Mouse (Mus musculus): ENCODE results near the gene Rprd1b. TPM values are rescaled to one million over a fixed set of nuclear protein-coding genes. Genes with fewer than 3 reads are reported as not detected.

Rprd1b gene
- polyA plus RNA-seq, 1 experiment, result 11.4 TPM

DNA sequence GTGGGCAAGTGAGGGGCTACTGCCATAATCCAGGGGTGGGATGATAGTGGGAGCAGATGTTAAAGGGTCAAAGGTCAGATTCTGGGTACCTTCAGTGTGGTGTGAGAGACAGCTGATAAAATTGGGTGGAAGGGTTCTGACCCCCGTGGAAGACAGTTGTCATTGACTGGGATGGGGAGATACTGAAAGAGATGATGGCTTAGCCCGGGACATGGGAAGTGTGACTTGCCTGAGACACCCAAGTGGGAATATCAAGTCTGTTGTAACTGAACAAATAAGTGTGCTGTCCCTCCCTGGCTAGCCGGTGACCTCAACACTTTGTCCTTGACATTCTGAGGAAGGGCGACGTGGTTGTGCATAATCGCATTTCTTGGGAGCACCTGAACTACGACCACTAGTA, 141.5 kb downstream of the Rprd1b start:
- TF ChIP-seq MYOD1 (IDR thresholded peaks at IDR 0.05; ENCODE audit: control insufficient read depth, insufficient read length, low read depth) (no peak), MAX (IDR thresholded peaks at IDR 0.05) (no peak), FOSL1 (IDR thresholded peaks at IDR 0.05; ENCODE audit: insufficient read depth, low read length, poor library complexity, severe bottlenecking) (no peak), USF1 (IDR thresholded peaks at IDR 0.05; ENCODE audit: low read depth) (no peak), MYOG (IDR thresholded peaks at IDR 0.05; ENCODE audit: control insufficient read depth, extremely low read depth, insufficient read length) (no peak), CEBPB (IDR thresholded peaks at IDR 0.05; ENCODE audit: low read depth) (no peak), CTCF (IDR thresholded peaks at IDR 0.05; ENCODE audit: control insufficient read depth, insufficient read depth, insufficient read length) (no peak)
- no peak overlapping the region for H3K4me3 ChIP-seq (ENCODE audit: insufficient read depth, poor library complexity, severe bottlenecking)
- no peaks in the 10 kb centered on the region for H3K79me2 ChIP-seq (ENCODE audit: control insufficient read depth, insufficient read depth)
- no peaks in the 10 kb centered on the region for H3K27me3 ChIP-seq (ENCODE audit: control insufficient read depth, insufficient read depth, insufficient read length)
- H3K79me3 ChIP-seq (ENCODE audit: low read depth), result no peaks in the 10 kb centered on the region
- H3K36me3 ChIP-seq (ENCODE audit: control insufficient read depth, insufficient read depth), result no peaks in the 10 kb centered on the region
- no peak overlapping the region for H3ac ChIP-seq (ENCODE audit: control insufficient read depth, insufficient read length, low read depth)

DNA sequence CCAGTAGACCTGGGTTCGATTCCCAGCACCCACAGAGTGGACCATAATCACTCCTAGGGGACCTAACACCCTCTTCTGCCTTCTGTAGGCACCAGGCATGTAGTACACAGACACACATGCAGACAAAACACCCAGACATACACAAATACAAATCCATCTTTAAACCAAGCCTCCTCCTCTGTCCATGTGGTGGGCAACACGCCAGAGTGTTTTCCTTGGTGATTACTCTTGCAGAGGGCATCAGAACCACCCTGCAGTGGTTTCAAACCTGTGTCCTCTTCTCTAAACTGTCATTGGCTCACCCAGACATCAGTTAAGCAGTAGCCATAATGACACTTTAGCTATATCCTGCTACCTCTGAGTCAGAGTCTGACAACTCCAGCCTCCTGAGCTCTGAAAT, 142.1 kb downstream of the Rprd1b start:
- H3K36me3 ChIP-seq (ENCODE audit: control insufficient read depth, insufficient read depth), result no peaks in the 10 kb centered on the region
- TF ChIP-seq FOSL1 (IDR thresholded peaks at IDR 0.05; ENCODE audit: insufficient read depth, low read length, poor library complexity, severe bottlenecking) (no peak), MAX (IDR thresholded peaks at IDR 0.05) (no peak), MYOD1 (IDR thresholded peaks at IDR 0.05; ENCODE audit: control insufficient read depth, insufficient read length, low read depth) (no peak), CEBPB (IDR thresholded peaks at IDR 0.05; ENCODE audit: low read depth) (no peak), MYOG (IDR thresholded peaks at IDR 0.05; ENCODE audit: control insufficient read depth, extremely low read depth, insufficient read length) (no peak), CTCF (IDR thresholded peaks at IDR 0.05; ENCODE audit: control insufficient read depth, insufficient read depth, insufficient read length) (no peak), USF1 (IDR thresholded peaks at IDR 0.05; ENCODE audit: low read depth) (no peak)
- no peak overlapping the region for H3K4me3 ChIP-seq (ENCODE audit: insufficient read depth, poor library complexity, severe bottlenecking)
- H3ac ChIP-seq (ENCODE audit: control insufficient read depth, insufficient read length, low read depth), result no peak overlapping the region
- no peaks in the 10 kb centered on the region for H3K79me3 ChIP-seq (ENCODE audit: low read depth)
- no peaks in the 10 kb centered on the region for H3K79me2 ChIP-seq (ENCODE audit: control insufficient read depth, insufficient read depth)
- H3K27me3 ChIP-seq (ENCODE audit: control insufficient read depth, insufficient read depth, insufficient read length), result no peaks in the 10 kb centered on the region

DNA sequence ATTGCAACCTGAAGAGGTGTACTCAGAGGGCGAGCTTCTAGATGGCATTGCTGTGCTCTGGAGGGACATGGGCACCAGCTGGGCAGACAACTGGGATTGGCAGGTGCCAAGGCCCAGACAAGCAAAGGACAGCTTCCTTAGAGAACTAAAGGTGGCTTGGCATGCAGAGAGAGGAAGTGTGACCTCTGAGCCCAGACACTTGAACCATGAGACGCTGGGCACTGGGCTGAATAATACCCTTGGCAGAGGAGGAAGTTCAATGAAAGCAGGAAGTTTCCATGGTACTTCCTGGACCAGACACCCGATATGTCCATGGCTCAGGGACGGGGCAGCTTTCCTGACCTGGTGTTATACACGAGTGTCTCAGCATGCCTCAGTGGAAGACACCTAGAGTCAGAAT, 146.1 kb downstream of the Rprd1b start:
- Histone ChIP-seq H3K79me3 (ENCODE audit: low read depth) (no peaks in the 10 kb centered on the region), H3K36me3 (ENCODE audit: control insufficient read depth, insufficient read depth) (no peaks in the 10 kb centered on the region), H3K79me2 (ENCODE audit: control insufficient read depth, insufficient read depth) (no peaks in the 10 kb centered on the region), H3K4me3 (ENCODE audit: insufficient read depth, poor library complexity, severe bottlenecking) (no peak overlapping the region), H3ac (ENCODE audit: control insufficient read depth, insufficient read length, low read depth) (no peak overlapping the region), H3K27me3 (ENCODE audit: control insufficient read depth, insufficient read depth, insufficient read length) (no peaks in the 10 kb centered on the region)
- no peak for TF ChIP-seq MAX (IDR thresholded peaks at IDR 0.05)
- no peak for TF ChIP-seq MYOD1 (IDR thresholded peaks at IDR 0.05; ENCODE audit: control insufficient read depth, insufficient read length, low read depth)
- TF ChIP-seq USF1 (IDR thresholded peaks at IDR 0.05; ENCODE audit: low read depth), result no peak
- no peak for TF ChIP-seq CEBPB (IDR thresholded peaks at IDR 0.05; ENCODE audit: low read depth)
- no peak for TF ChIP-seq FOSL1 (IDR thresholded peaks at IDR 0.05; ENCODE audit: insufficient read depth, low read length, poor library complexity, severe bottlenecking)
- no peak for TF ChIP-seq CTCF (IDR thresholded peaks at IDR 0.05; ENCODE audit: control insufficient read depth, insufficient read depth, insufficient read length)
- TF ChIP-seq MYOG (IDR thresholded peaks at IDR 0.05; ENCODE audit: control insufficient read depth, extremely low read depth, insufficient read length), result no peak

DNA sequence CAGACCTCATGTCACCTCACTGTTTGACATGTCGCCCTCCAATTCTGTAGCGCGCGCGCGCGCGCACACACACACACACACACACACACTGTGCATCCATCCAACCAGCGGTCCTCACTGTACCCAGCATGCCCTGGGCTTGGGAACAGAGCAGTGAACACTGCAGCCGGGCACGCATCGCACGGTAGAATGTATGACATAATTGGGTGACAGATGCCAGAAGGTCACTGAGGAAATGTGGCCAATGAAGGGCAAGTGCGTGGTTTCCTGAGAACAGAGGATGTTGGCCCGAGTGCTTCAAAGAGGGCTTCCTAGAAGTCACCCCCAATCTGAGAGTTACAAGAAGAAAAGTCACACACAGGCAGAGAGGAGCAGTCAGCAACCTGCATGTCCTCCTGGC, 146.7 kb downstream of the Rprd1b start:
- H3K27me3 ChIP-seq (ENCODE audit: control insufficient read depth, insufficient read depth, insufficient read length), result no peaks in the 10 kb centered on the region
- no peak overlapping the region for H3ac ChIP-seq (ENCODE audit: control insufficient read depth, insufficient read length, low read depth)
- TF ChIP-seq USF1 (IDR thresholded peaks at IDR 0.05; ENCODE audit: low read depth) (no peak), MYOD1 (IDR thresholded peaks at IDR 0.05; ENCODE audit: control insufficient read depth, insufficient read length, low read depth) (no peak), CTCF (IDR thresholded peaks at IDR 0.05; ENCODE audit: control insufficient read depth, insufficient read depth, insufficient read length) (no peak), FOSL1 (IDR thresholded peaks at IDR 0.05; ENCODE audit: insufficient read depth, low read length, poor library complexity, severe bottlenecking) (no peak), MYOG (IDR thresholded peaks at IDR 0.05; ENCODE audit: control insufficient read depth, extremely low read depth, insufficient read length) (no peak), CEBPB (IDR thresholded peaks at IDR 0.05; ENCODE audit: low read depth) (no peak), MAX (IDR thresholded peaks at IDR 0.05) (no peak)
- no peak overlapping the region for H3K4me3 ChIP-seq (ENCODE audit: insufficient read depth, poor library complexity, severe bottlenecking)
- H3K36me3 ChIP-seq (ENCODE audit: control insufficient read depth, insufficient read depth), result no peaks in the 10 kb centered on the region
- no peaks in the 10 kb centered on the region for H3K79me2 ChIP-seq (ENCODE audit: control insufficient read depth, insufficient read depth)
- H3K79me3 ChIP-seq (ENCODE audit: low read depth), result no peaks in the 10 kb centered on the region

DNA sequence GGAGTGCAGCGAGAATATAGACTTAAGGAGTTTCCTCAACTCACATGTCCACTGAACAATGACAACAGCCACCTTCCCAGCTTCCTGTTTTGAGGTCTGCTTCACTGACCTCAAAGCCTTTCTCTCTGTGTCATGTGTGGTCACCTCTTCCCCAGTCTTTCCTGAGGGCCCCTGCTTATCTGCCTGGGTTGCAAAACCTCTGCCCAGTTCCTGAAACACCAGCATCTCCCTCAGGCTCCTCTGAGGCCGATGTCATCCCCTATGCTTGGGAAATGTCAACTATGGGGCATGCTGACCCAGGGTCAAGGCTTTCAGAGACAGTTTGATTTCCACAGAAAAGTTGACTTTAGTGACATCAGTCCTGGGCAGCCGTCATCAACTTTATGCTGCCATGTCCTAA, 147.1 kb downstream of the Rprd1b start:
- H3K4me3 ChIP-seq (ENCODE audit: insufficient read depth, poor library complexity, severe bottlenecking), result no peak overlapping the region
- no peaks in the 10 kb centered on the region for H3K79me2 ChIP-seq (ENCODE audit: control insufficient read depth, insufficient read depth)
- no peak for TF ChIP-seq USF1 (IDR thresholded peaks at IDR 0.05; ENCODE audit: low read depth)
- TF ChIP-seq MAX (IDR thresholded peaks at IDR 0.05), result no peak
- TF ChIP-seq CEBPB (IDR thresholded peaks at IDR 0.05; ENCODE audit: low read depth), result no peak
- no peak for TF ChIP-seq MYOG (IDR thresholded peaks at IDR 0.05; ENCODE audit: control insufficient read depth, extremely low read depth, insufficient read length)
- TF ChIP-seq FOSL1 (IDR thresholded peaks at IDR 0.05; ENCODE audit: insufficient read depth, low read length, poor library complexity, severe bottlenecking), result no peak
- no peak for TF ChIP-seq MYOD1 (IDR thresholded peaks at IDR 0.05; ENCODE audit: control insufficient read depth, insufficient read length, low read depth)
- TF ChIP-seq CTCF (IDR thresholded peaks at IDR 0.05; ENCODE audit: control insufficient read depth, insufficient read depth, insufficient read length), result no peak
- H3K79me3 ChIP-seq (ENCODE audit: low read depth), result no peaks in the 10 kb centered on the region
- no peak overlapping the region for H3ac ChIP-seq (ENCODE audit: control insufficient read depth, insufficient read length, low read depth)
- H3K27me3 ChIP-seq (ENCODE audit: control insufficient read depth, insufficient read depth, insufficient read length), result no peaks in the 10 kb centered on the region
- no peaks in the 10 kb centered on the region for H3K36me3 ChIP-seq (ENCODE audit: control insufficient read depth, insufficient read depth)

DNA sequence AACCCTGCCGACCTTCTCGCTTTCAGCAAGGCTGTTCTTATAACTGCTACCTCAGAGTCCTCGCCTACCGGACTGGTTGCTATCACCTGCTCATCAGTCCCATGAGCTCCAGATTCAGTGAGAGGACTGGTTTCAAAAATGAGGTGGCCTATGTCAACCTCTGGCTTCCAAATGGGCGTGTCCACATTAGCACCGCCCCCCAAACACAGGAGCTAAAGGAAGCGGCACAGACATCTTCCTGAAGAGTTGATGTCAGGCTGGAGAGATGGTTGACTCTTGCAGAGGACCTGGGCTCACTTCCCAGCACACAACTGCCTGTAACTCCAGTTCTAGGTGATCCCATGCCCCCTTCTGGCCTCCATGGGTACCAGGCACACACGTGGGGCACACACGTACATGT, 148.5 kb downstream of the Rprd1b start:
- no peak overlapping the region for H3ac ChIP-seq (ENCODE audit: control insufficient read depth, insufficient read length, low read depth)
- no peak overlapping the region for H3K4me3 ChIP-seq (ENCODE audit: insufficient read depth, poor library complexity, severe bottlenecking)
- H3K36me3 ChIP-seq (ENCODE audit: control insufficient read depth, insufficient read depth), result no peaks in the 10 kb centered on the region
- TF ChIP-seq FOSL1 (IDR thresholded peaks at IDR 0.05; ENCODE audit: insufficient read depth, low read length, poor library complexity, severe bottlenecking), result no peak
- TF ChIP-seq USF1 (IDR thresholded peaks at IDR 0.05; ENCODE audit: low read depth), result no peak
- no peak for TF ChIP-seq MYOD1 (IDR thresholded peaks at IDR 0.05; ENCODE audit: control insufficient read depth, insufficient read length, low read depth)
- TF ChIP-seq MYOG (IDR thresholded peaks at IDR 0.05; ENCODE audit: control insufficient read depth, extremely low read depth, insufficient read length), result no peak
- TF ChIP-seq CTCF (IDR thresholded peaks at IDR 0.05; ENCODE audit: control insufficient read depth, insufficient read depth, insufficient read length), result no peak
- no peak for TF ChIP-seq CEBPB (IDR thresholded peaks at IDR 0.05; ENCODE audit: low read depth)
- no peaks in the 10 kb centered on the region for H3K79me2 ChIP-seq (ENCODE audit: control insufficient read depth, insufficient read depth)
- H3K79me3 ChIP-seq (ENCODE audit: low read depth), result no peaks in the 10 kb centered on the region
- no peaks in the 10 kb centered on the region for H3K27me3 ChIP-seq (ENCODE audit: control insufficient read depth, insufficient read depth, insufficient read length)

Measured in C2C12 (cell line).